Mouse (Mus musculus): ENCODE data around the gene Tmem219. TPM values are rescaled to one million over a fixed set of nuclear protein-coding genes. Genes with fewer than 3 reads are reported as not detected.

Gene Tmem219
- polyA plus RNA-seq, 1 experiment: 94.7 TPM

DNA sequence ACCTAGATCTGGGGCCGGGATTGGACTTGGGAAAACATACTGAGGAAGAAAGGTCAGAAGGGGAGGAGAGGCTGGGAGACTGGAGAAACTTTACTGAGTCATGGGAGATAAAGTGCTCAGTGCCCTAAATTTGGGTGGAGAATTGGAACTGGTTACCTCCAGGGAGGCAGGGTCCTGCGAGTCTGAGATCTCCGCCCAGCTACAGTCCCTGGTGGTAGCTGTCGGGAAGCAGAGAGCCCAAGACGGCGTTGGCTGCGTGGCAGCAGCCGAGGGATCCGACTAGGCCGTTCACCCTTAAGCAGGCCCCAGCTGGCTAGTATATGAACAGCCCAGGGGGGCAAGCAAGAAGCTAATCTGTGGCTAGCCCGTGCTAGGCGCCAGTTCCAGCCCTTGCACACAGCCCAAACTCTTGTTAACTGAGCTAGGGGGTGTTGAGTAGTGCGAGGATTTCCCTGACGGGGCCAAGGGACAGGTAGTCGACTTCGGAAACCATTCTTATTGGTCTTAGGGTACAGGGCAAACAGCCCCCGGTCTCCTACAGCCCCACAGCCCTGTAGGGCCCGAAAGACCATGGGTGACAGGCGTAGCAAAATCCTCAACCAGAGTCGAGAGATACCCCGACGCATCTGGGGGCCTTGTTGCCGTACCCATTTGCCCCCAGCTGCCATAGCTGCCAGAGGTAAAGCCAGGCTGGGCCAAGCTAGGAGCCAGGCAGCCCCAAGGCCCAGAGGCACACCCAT, 52.8 kb downstream of the Tmem219 start:
- TF ChIP-seq CTCF (IDR thresholded peaks at IDR 0.05; ENCODE audit: borderline replicate concordance, control insufficient read depth, extremely low read depth, insufficient read depth, low read length, poor library complexity) (no peak), POLR2A (IDR thresholded peaks at IDR 0.05; ENCODE audit: control insufficient read depth, extremely low read depth, insufficient read depth, low read length, poor library complexity) (no peak)
- WGBS: 98% methylated on average over 23 of the region's 23 CpGs

DNA sequence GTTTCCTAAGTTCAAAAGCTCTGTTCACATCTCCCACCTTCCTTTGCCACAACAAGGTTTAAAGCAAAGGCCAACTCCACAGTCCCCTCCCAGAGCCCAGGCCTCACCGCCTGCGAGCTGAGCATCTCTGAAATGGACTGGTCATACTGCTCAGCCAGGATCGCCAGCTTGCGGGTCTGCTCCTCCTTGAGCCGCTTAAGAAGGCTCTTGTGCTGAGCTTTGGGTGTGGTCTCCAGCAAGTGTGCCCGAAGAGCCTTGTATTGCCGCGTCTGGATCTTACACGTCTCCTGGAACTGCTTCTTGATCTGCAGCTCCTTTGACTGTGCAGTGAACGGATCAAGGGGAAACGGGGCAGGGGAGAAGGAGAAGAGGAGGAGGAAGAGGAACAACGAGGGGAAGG, 54.7 kb downstream of the Tmem219 start:
- Histone ChIP-seq H3K4me3 (ENCODE audit: control insufficient read depth, insufficient read depth, low read length) (no peak overlapping the region), H3K36me3 (ENCODE audit: control insufficient read depth, insufficient read depth, low read length) (peaks cover 47% of the 10 kb centered on the region), H3K4me1 (replicated peaks; ENCODE audit: control insufficient read depth, insufficient read depth, low read length) (peaks cover 14% of the 10 kb centered on the region), H3K27me3 (ENCODE audit: control insufficient read depth, insufficient read depth, low read length) (no peaks in the 10 kb centered on the region), H3K27ac (ENCODE audit: control insufficient read depth, insufficient read depth, low read length) (no peak overlapping the region)
- TF ChIP-seq CTCF (IDR thresholded peaks at IDR 0.05; ENCODE audit: borderline replicate concordance, control insufficient read depth, extremely low read depth, insufficient read depth, low read length, poor library complexity) (no peak), POLR2A (IDR thresholded peaks at IDR 0.05; ENCODE audit: control insufficient read depth, extremely low read depth, insufficient read depth, low read length, poor library complexity) (no peak)
- no peak for DNase-seq
- 91% methylated on average over 12 of the region's 12 CpGs for WGBS

More for the DNA sequence above, 52.8 kb downstream of the Tmem219 start:
- DNase-seq: no peak
- Histone ChIP-seq H3K27me3 (ENCODE audit: control insufficient read depth, insufficient read depth, low read length) (no peaks in the 10 kb centered on the region), H3K36me3 (ENCODE audit: control insufficient read depth, insufficient read depth, low read length) (peaks cover 66% of the 10 kb centered on the region), H3K4me3 (ENCODE audit: control insufficient read depth, insufficient read depth, low read length) (no peak overlapping the region), H3K4me1 (replicated peaks; ENCODE audit: control insufficient read depth, insufficient read depth, low read length) (no peaks in the 10 kb centered on the region), H3K27ac (ENCODE audit: control insufficient read depth, insufficient read depth, low read length) (no peak overlapping the region)

DNA sequence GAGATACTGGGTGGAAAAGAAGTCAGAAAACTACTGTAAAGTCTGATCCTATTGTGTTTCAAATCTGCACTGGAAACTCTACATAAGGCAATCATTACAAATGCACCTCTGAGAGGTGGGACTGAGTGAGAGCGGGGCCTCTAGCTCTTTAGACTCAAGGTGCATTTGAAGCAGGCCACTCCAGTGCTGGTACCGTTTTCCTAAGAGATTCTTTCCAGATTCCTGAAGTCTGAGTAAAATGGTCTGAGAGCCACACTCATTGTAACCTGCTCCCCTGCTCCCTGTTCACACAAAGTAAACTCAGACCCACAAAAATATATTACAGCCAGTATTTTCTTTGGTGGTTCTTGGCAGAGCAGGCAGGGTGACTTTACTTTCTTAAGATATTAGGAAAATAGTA, 55.2 kb downstream of the Tmem219 start:
- TF ChIP-seq CTCF (IDR thresholded peaks at IDR 0.05; ENCODE audit: borderline replicate concordance, control insufficient read depth, extremely low read depth, insufficient read depth, low read length, poor library complexity): no peak
- TF ChIP-seq POLR2A (IDR thresholded peaks at IDR 0.05; ENCODE audit: control insufficient read depth, extremely low read depth, insufficient read depth, low read length, poor library complexity): no peak
- 92% methylated on average over 2 of the region's 2 CpGs for WGBS

DNA sequence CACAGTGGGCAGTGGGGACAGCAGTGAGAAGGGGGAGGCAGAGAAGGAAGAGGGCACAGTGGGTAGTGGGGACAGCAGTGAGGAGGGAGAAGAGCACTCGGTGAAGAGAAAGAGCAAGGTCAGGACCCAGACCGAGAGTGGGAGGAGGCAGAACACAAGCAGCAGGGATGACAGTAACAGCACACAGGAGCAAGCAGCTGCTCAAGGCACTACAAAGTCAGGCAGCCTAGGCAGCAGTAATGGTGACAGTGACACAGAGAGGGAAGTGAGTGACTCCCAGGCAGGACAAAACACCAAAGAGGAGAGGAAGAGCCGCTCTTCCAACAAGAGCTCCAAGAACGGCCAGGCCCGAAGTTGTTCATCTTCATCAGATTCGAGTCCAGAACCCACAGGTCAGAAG, 58.9 kb downstream of the Tmem219 start:
- no peak overlapping the region for H3K27ac ChIP-seq (ENCODE audit: control insufficient read depth, insufficient read depth, low read length)
- H3K4me3 ChIP-seq (ENCODE audit: control insufficient read depth, insufficient read depth, low read length): no peak overlapping the region
- TF ChIP-seq POLR2A (IDR thresholded peaks at IDR 0.05; ENCODE audit: control insufficient read depth, extremely low read depth, insufficient read depth, low read length, poor library complexity) (no peak), CTCF (IDR thresholded peaks at IDR 0.05; ENCODE audit: borderline replicate concordance, control insufficient read depth, extremely low read depth, insufficient read depth, low read length, poor library complexity) (no peak)

More for the DNA sequence above, 55.2 kb downstream of the Tmem219 start:
- H3K36me3 ChIP-seq (ENCODE audit: control insufficient read depth, insufficient read depth, low read length): peaks cover 42% of the 10 kb centered on the region
- no peak overlapping the region for H3K4me3 ChIP-seq (ENCODE audit: control insufficient read depth, insufficient read depth, low read length)
- H3K27me3 ChIP-seq (ENCODE audit: control insufficient read depth, insufficient read depth, low read length): no peaks in the 10 kb centered on the region
- no peak overlapping the region for H3K27ac ChIP-seq (ENCODE audit: control insufficient read depth, insufficient read depth, low read length)
- DNase-seq: no peak
- peaks cover 19% of the 10 kb centered on the region for H3K4me1 ChIP-seq (replicated peaks; ENCODE audit: control insufficient read depth, insufficient read depth, low read length)

DNA sequence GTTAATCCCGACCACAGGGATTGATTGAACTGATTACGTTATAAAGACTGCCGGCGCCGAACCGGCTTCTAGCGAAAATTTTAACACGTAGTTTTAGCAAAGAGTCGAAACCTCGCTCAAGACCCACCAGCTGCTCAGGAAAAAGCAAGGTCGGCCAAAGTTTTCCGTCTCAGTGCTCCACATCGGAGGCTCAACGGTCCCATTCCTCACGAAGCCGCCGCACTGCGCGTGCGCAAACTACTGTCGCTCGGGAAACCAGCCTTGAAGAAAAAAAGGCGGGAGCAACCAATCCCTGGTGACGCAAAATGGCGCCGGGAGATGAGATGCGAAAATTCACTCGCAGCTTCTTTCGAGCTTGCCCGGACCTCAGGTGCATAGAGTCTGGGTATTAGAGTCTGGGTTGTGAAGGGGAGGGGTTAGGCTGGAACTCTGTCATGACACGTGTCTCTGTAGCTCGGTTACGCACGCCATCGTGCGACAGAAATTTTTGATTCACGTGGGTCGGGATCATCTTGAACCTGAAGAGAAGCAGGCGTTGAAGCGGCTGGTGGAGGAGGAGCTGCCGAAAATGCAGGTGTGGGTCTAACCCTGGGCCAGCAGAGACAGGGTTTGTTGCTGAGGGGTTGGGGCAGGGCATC, 60.5 kb downstream of the Tmem219 start, which contains the start of gene Ino80e:
Gene Ino80e, minus strand, starts transcription at position 231 of the 638 bp plus-strand sequence.
- DNase-seq: peak; percentile 88
- Histone ChIP-seq H3K36me3 (ENCODE audit: control insufficient read depth, insufficient read depth, low read length) (0 out of 2 replicates have a peak, but pooled peaks cover 5% of the 10 kb centered on the region), H3K27ac (ENCODE audit: control insufficient read depth, insufficient read depth, low read length) (peak within 1 kb of the TSS; percentile 65), H3K4me1 (replicated peaks; ENCODE audit: control insufficient read depth, insufficient read depth, low read length) (peaks cover 29% of the 10 kb centered on the region), H3K27me3 (ENCODE audit: control insufficient read depth, insufficient read depth, low read length) (no peaks in the 10 kb centered on the region), H3K4me3 (ENCODE audit: control insufficient read depth, insufficient read depth, low read length) (peak within 1 kb of the TSS; percentile 80)
- TF ChIP-seq CTCF (IDR thresholded peaks at IDR 0.05; ENCODE audit: borderline replicate concordance, control insufficient read depth, extremely low read depth, insufficient read depth, low read length, poor library complexity): 0 out of 2 replicates have a peak, but pooled peaks have one; percentile 35
- TF ChIP-seq POLR2A (IDR thresholded peaks at IDR 0.05; ENCODE audit: control insufficient read depth, extremely low read depth, insufficient read depth, low read length, poor library complexity): peak; percentile 33; the same call in 1 of the 2 replicates
- WGBS: under 1% methylated on average over 41 of the region's 41 CpGs

More for the DNA sequence above, 58.9 kb downstream of the Tmem219 start:
- H3K4me1 ChIP-seq (replicated peaks; ENCODE audit: control insufficient read depth, insufficient read depth, low read length): peaks cover 26% of the 10 kb centered on the region
- DNase-seq: no peak
- H3K36me3 ChIP-seq (ENCODE audit: control insufficient read depth, insufficient read depth, low read length): peaks cover 7% of the 10 kb centered on the region; the same call in 1 of the 2 replicates
- 82% methylated on average over 6 of the region's 6 CpGs for WGBS
- H3K27me3 ChIP-seq (ENCODE audit: control insufficient read depth, insufficient read depth, low read length): no peaks in the 10 kb centered on the region

DNA sequence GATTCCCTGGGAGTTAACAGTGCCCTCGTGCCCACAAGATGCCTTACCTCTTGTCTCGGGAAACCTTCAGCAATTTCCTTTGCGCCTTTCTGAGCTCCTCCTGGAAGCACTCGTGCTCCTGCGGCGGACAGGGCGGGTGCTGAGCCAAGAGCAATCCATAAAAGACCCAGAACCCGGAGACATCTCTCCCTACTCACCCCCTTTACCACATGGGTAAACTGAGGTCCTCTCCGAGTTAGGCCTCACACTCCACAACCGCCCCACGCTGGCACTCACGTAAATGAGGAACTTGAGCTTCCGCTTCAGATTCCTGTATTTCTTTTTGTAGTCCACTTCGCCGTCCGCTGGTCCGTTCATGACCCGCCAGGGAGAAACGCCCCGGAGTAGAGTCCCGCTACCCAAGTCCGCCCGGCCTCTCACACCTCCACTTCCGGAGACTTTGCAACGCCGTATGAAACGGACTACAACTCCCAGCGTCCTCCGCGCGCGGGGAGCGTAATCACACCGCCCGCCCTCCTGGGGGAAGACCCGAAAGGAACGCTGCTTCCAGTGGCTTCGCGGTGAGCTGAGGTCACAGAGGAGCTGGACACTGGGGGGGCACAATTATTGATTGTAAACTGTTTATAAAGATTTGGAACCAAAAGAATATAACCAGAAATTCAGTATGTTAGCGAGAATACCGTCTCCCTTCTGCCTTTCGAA, 61.1 kb downstream of the Tmem219 start, which contains the start of gene Hirip3:
Gene Hirip3, plus strand, starts transcription at position 544 of the 702 bp plus-strand sequence.
- peak; percentile 95 for DNase-seq
- Histone ChIP-seq H3K36me3 (ENCODE audit: control insufficient read depth, insufficient read depth, low read length) (no peaks in the 10 kb centered on the region; the same call in 1 of the 2 replicates), H3K4me3 (ENCODE audit: control insufficient read depth, insufficient read depth, low read length) (peak within 1 kb of the TSS; percentile 80), H3K27me3 (ENCODE audit: control insufficient read depth, insufficient read depth, low read length) (no peaks in the 10 kb centered on the region), H3K27ac (ENCODE audit: control insufficient read depth, insufficient read depth, low read length) (peak within 1 kb of the TSS; percentile 65), H3K4me1 (replicated peaks; ENCODE audit: control insufficient read depth, insufficient read depth, low read length) (peaks cover 35% of the 10 kb centered on the region)
- WGBS: under 1% methylated on average over 42 of the region's 42 CpGs
- TF ChIP-seq CTCF (IDR thresholded peaks at IDR 0.05; ENCODE audit: borderline replicate concordance, control insufficient read depth, extremely low read depth, insufficient read depth, low read length, poor library complexity) (no peak), POLR2A (IDR thresholded peaks at IDR 0.05; ENCODE audit: control insufficient read depth, extremely low read depth, insufficient read depth, low read length, poor library complexity) (0 out of 2 replicates have a peak, but pooled peaks have one; percentile 7)
